Mouse (Mus musculus) liver, adult 2 months (tissue): ENCODE results near the gene Dcun1d4. TPM values are rescaled to one million over a fixed set of nuclear protein-coding genes. Genes with fewer than 3 reads are reported as not detected.
A peak's percentile ranks its signal among the peaks of the same experiment; 100 is the strongest.

Source experiments
- DNase-seq: peaks from one replicate; pipeline ENCODE4 v3.0.0-alpha.2; 2011; ENCODE audit warnings: low read depth, low spot score; ENCODE audit errors: extremely low read depth
- H3K27ac ChIP-seq: fragments of 200-500 bp; replicated peaks from 2 replicates; pipeline ENCODE4 v1.5.1; 2012; ENCODE audit warnings: low read depth, mild to moderate bottlenecking, control low read depth, inconsistent platforms, low read length; ENCODE audit not compliant: insufficient read depth
- H3K27me3 ChIP-seq: fragments of 200-500 bp; 2 replicates; pipeline ENCODE4 v1.6.1; 2012; ENCODE audit warnings: mild to moderate bottlenecking, moderate library complexity, low read length, inconsistent platforms; ENCODE audit not compliant: control insufficient read depth, insufficient read depth
- H3K36me3 ChIP-seq: fragments of 200-500 bp; 2 replicates; pipeline ENCODE4 v1.6.1; 2012; ENCODE audit warnings: low read length, inconsistent platforms; ENCODE audit not compliant: control insufficient read depth, insufficient read depth
- H3K4me1 ChIP-seq: fragments of 200-500 bp; 2 replicates; pipeline ENCODE4 v1.6.1; 2011; ENCODE audit warnings: low read length; ENCODE audit not compliant: control insufficient read depth, insufficient read depth
- H3K4me3 ChIP-seq: fragments of 200-500 bp; 2 replicates; pipeline ENCODE4 v1.5.1; 2011; ENCODE audit warnings: low read depth, mild to moderate bottlenecking, control low read depth, low read length, moderate library complexity; ENCODE audit not compliant: insufficient read depth
- H3K79me2 ChIP-seq: fragments of 200-500 bp; 2 replicates; pipeline ENCODE4 v1.6.1; 2012; ENCODE audit warnings: inconsistent platforms, mild to moderate bottlenecking, low read length, moderate library complexity; ENCODE audit not compliant: control insufficient read depth, insufficient read depth
- H3K9ac ChIP-seq: fragments of 200-500 bp; 2 replicates; pipeline ENCODE4 v1.6.1; 2012; ENCODE audit warnings: low read depth, mild to moderate bottlenecking, control low read depth, inconsistent platforms, low read length
- CTCF ChIP-seq: fragments of 200-500 bp; IDR thresholded peaks from 2 replicates; pipeline ENCODE4 v1.5.1; 2011; ENCODE audit warnings: low read depth, low read length, control low read depth
- POLR2A ChIP-seq: fragments of 200-500 bp; IDR thresholded peaks from 2 replicates; pipeline ENCODE4 v1.6.1; 2011; ENCODE audit warnings: low read length, control low read depth; ENCODE audit not compliant: insufficient read depth; ENCODE audit errors: extremely low read depth
- WGBS: fragments of 180-500 bp; shearing (Covaris S2); methylation state at CpG from one replicate; pipeline ENCODE4 v1.1.7; 2018; 5-methylcytosine and 5-hydroxymethylcytosine counted together
- polyA plus RNA-seq: library from polyadenylated mRNA; depleted of rRNA; stranded (reverse); fragments of >200 nt; gene quantifications from 2 replicates; pipeline ENCODE4 v1.2.3, GENCODE M21; 2012
- total RNA-seq: library from RNA; depleted of rRNA; stranded (reverse); fragments of >200 nt; gene quantifications from 2 replicates; pipeline ENCODE4 v1.2.3, GENCODE M21; 2014

The Dcun1d4 gene
- total and polyA plus RNA-seq, 2 experiments = 8.2 to 13.6 TPM

DNA sequence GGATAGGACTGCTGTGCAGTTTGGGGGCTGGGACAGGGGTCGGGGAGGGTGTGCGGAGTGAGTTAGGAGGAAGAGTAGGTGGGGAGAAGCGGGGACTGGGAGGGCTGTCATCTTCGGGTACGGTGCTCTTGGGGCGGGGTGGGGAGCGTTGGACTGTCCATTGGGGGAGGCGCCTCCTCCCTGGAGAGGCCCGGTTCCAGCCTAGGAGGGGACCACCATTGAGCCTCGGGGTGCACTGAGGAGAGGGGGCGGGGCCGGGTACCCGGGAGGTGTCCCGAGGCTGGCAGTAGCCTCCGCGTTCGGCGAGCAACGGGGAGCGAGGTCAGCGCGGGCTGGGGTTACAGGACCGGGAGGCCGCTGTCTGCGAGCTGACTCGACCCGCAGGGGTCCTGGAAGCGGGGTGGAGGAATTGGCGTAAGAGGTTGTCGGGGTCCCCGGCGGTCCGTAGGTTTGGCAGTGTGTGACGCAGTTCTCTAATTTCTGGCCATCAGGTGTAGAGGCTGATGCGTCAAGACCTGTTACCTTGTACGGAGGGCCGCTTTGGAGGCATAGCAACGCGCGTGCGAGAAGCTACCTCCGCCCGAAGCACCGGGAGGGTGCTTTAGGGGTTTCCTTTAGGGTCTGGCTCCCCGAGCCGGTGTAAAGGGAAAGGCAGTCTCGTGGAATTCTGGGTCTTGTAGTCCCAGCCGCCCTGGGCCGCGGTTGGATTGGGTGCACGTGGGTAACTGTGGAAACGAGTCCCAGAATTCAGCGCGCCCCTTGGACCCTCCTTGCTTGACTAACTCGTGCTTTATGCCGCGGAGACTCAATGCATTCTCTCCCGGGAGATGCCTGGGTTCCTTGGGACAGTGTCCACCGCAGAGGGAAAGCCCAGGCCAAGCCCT lies 11.3 kb downstream of the Dcun1d4 start:
- H3K9ac ChIP-seq = peak overlapping the region; percentile 78
- TF ChIP-seq CTCF (no peak), POLR2A (no peak)
- H3K36me3 ChIP-seq = no peaks in the 10 kb centered on the region
- under 1% methylated on average over 58 of the region's 59 CpGs for WGBS
- peak overlapping the region; percentile 81 for H3K4me3 ChIP-seq
- H3K79me2 ChIP-seq = peaks cover 8% of the 10 kb centered on the region; the same call in 1 of the 2 replicates
- H3K27ac ChIP-seq = peak overlapping the region; percentile 42
- DNase-seq = peak; percentile 70
- peaks cover 2% of the 10 kb centered on the region for H3K4me1 ChIP-seq
- no peaks in the 10 kb centered on the region for H3K27me3 ChIP-seq

DNA sequence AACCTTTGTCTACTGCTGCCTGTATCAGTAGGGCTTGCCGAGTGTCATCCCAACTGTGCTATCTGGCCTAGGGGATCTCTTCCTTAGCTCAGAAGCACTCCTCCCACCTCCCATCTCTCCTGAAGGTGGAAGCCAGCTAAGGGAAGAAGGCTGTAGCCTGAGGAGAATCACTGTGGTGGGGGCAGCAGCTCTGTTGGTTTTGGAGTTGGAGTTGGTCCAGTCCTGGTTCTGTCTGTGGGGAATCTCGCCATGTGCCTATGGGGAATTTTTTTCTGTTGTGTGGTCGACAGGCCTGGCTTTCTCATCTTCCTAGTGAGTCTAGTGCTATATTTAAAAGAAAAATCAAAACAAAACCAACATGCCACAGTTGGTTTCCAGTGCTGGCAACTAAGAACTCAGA lies 16.6 kb downstream of the Dcun1d4 start:
- H3K4me3 ChIP-seq = no peak overlapping the region
- no peak for TF ChIP-seq CTCF
- no peak for TF ChIP-seq POLR2A
- no peak overlapping the region for H3K9ac ChIP-seq
- no peaks in the 10 kb centered on the region for H3K27me3 ChIP-seq
- H3K79me2 ChIP-seq = peaks cover 39% of the 10 kb centered on the region
- no peak for DNase-seq
- H3K4me1 ChIP-seq = peaks cover 8% of the 10 kb centered on the region
- H3K36me3 ChIP-seq = no peaks in the 10 kb centered on the region
- H3K27ac ChIP-seq = no peak overlapping the region
- WGBS = 81% methylated on average over 3 of the region's 3 CpGs

DNA sequence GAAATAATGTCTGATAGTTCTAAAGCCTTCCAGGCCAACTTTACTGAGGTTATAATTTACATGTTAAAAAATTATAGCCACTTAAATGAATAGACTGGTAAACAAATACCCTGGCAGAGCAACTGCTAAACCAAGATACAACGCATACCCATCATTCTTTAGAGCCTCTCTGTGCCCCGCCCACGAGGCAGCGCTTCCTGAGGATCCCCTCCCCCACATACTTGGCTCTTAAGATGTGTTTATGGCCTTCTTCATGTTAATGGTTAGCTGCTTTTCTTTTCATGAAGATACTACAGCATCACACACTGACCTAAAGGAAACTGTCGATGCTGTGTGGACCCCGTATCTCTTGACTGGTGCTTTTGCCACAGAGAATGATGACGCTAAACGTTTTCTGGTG lies 17.8 kb downstream of the Dcun1d4 start:
- Histone ChIP-seq H3K27ac (no peak overlapping the region), H3K27me3 (no peaks in the 10 kb centered on the region), H3K4me3 (no peak overlapping the region), H3K4me1 (peaks cover 8% of the 10 kb centered on the region), H3K79me2 (peaks cover 51% of the 10 kb centered on the region), H3K36me3 (no peaks in the 10 kb centered on the region), H3K9ac (no peak overlapping the region)
- no peak for TF ChIP-seq POLR2A
- 85% methylated on average over 8 of the region's 8 CpGs for WGBS
- no peak for DNase-seq

DNA sequence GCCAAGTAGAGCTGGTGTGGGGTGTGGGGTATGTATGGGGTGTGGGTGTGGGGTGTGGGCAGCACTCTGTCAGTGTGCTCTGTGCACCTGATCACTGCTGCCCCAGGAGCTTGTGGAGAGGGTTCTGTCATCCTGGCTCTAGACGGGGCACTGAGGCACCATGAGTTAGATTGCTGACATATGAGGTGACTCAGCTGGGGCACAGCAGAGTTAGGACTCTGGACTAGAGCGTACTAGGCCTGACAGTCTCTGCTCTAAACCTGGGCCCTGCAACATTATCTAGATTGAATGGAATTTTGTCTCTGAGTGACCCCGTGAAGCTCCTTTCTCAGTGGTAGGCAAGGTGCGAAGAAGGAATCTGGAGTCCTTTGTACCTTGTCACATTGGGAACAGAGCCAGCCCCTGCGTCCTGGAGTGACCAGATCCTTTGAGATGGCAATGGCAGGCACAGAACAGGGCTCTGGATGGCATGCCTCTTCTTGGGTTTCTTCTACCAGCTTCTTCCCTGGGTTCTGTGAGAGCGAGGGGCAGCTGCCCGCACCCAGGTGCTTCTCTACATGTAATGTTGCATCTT lies 20.2 kb downstream of the Dcun1d4 start:
- H3K9ac ChIP-seq = no peak overlapping the region
- H3K4me1 ChIP-seq = peaks cover 8% of the 10 kb centered on the region
- TF ChIP-seq CTCF = no peak
- no peak for TF ChIP-seq POLR2A
- no peaks in the 10 kb centered on the region for H3K27me3 ChIP-seq
- H3K27ac ChIP-seq = no peak overlapping the region
- no peaks in the 10 kb centered on the region for H3K36me3 ChIP-seq
- 42% methylated on average over 7 of the region's 7 CpGs for WGBS
- H3K79me2 ChIP-seq = peaks cover 59% of the 10 kb centered on the region
- no peak overlapping the region for H3K4me3 ChIP-seq
- peak; percentile 68 for DNase-seq

DNA sequence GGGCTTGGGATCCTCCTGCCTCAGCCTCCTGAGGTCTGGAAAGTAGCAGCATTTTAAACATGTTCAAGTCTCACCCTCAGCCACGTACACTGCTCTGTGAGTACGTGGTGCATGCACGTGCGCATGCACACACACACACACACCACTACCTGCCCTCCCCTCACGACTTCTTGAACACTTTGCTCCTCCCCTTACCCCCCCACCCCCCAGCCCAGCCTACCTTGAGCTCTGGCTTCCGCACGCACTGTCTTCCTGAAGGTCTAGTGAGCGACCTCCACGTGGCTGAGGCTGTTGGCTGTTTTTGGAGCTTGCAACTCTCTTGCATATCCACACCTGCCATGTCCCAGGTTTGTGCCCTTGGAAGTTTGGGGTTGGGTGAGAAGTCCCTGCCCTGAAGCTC lies 21.6 kb downstream of the Dcun1d4 start:
- Histone ChIP-seq H3K79me2 (peaks cover 59% of the 10 kb centered on the region), H3K27ac (no peak overlapping the region)
- WGBS = 92% methylated on average over 9 of the region's 9 CpGs

More for the DNA sequence above, 21.6 kb downstream of the Dcun1d4 start:
- no peak for DNase-seq
- H3K27me3 ChIP-seq = no peaks in the 10 kb centered on the region
- H3K36me3 ChIP-seq = no peaks in the 10 kb centered on the region
- TF ChIP-seq POLR2A = no peak
- no peak for TF ChIP-seq CTCF
- peaks cover 8% of the 10 kb centered on the region for H3K4me1 ChIP-seq
- H3K4me3 ChIP-seq = no peak overlapping the region
- no peak overlapping the region for H3K9ac ChIP-seq
